Mouse (Mus musculus): Measurements from ENCODE around the gene Scn5a.

DNA sequence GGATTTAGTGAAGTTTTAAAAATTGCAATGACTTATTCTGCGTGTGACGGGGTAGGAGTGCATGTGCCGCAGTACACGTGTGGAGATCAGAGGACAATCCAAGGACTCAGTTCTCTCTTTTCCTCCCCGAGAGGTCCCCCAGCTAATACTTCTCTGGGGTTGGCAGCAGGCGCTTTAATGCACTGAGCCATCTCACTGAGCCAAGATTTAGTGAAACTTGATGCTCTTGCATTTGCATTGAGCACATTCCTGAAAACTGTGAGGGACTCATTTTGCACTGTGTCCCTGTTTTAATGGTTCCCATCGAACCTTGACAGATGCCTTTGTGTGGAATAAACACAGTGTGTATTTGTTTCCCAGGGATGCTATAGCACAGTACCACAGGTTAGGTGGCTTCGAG, 25.8 kb upstream of the Scn5a start:
- no peak for TF ChIP-seq CTCF (IDR thresholded peaks at IDR 0.05; ENCODE audit: low read depth, low read length)
- TF ChIP-seq POLR2A (IDR thresholded peaks at IDR 0.05; ENCODE audit: insufficient read depth, low read length), result no peak
- TF ChIP-seq EP300 (IDR thresholded peaks at IDR 0.05; ENCODE audit: insufficient read depth, low read depth, low read length), result no peak
